Mouse (Mus musculus) liver, adult 2 months (tissue): ENCODE results near the gene Vti1a.

ENCODE experiments used
- CTCF ChIP-seq: fragments of 200-500 bp; IDR thresholded peaks from 2 replicates; pipeline ENCODE4 v1.5.1; 2011; ENCODE audit warnings: low read depth, low read length, control low read depth
- POLR2A ChIP-seq: fragments of 200-500 bp; IDR thresholded peaks from 2 replicates; pipeline ENCODE4 v1.6.1; 2011; ENCODE audit warnings: low read length, control low read depth; ENCODE audit not compliant: insufficient read depth; ENCODE audit errors: extremely low read depth

DNA sequence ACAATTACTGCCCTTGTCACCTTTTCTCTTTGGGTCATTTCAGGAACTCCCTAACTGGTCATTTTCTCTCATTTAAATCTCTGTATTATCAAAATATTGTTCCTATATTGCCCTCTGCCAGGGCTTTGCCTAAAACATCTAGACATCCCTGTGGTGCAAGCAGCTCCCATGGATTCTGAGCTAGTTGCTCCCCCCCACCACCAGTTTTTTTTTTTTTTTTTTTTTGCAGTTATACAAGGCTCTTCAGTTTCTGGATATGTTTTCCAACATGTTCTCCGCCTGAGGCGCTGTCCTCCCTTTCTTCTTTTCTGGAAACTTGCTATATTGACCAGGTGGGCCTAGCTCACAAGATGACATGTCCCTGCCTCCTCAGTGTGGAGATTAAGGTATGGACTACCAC lies 2.4 kb upstream of the Vti1a start:
- TF ChIP-seq POLR2A (no peak), CTCF (no peak)
